Mouse (Mus musculus) C2C12 (cell line): ENCODE measurements around the gene Msh2. TPM values are rescaled to one million over a fixed set of nuclear protein-coding genes. Genes with fewer than 3 reads are reported as not detected.

Source experiments
- H3K27me3 ChIP-seq: one replicate; pipeline ENCODE4 v1.6.1; 2011; ENCODE audit not compliant: control insufficient read depth, insufficient read depth, insufficient read length
- H3K36me3 ChIP-seq: one replicate; pipeline ENCODE4 v1.6.1; 2011; ENCODE audit not compliant: control insufficient read depth, insufficient read depth
- H3K4me3 ChIP-seq: one replicate; pipeline ENCODE4 v1.5.1; 2011; ENCODE audit warnings: mild to moderate bottlenecking, control low read depth; ENCODE audit not compliant: poor library complexity, insufficient read depth, severe bottlenecking
- H3K79me2 ChIP-seq: one replicate; pipeline ENCODE4 v1.6.1; 2011; ENCODE audit not compliant: control insufficient read depth, insufficient read depth
- H3K79me3 ChIP-seq: one replicate; pipeline ENCODE4 v1.6.1; 2011; ENCODE audit warnings: low read depth, control low read depth
- H3ac ChIP-seq: one replicate; pipeline ENCODE3; 2011; ENCODE audit warnings: low read depth; ENCODE audit not compliant: control insufficient read depth, insufficient read length
- CEBPB ChIP-seq: IDR thresholded peaks from one replicate; pipeline ENCODE4 v1.6.1; 2011; ENCODE audit warnings: low read depth, mild to moderate bottlenecking, control low read depth, moderate library complexity
- CTCF ChIP-seq: IDR thresholded peaks from one replicate; pipeline ENCODE4 v1.5.1; 2011; ENCODE audit not compliant: control insufficient read depth, insufficient read depth, insufficient read length
- FOSL1 ChIP-seq: IDR thresholded peaks from one replicate; pipeline ENCODE4 v1.8.0; 2011; ENCODE audit warnings: mild to moderate bottlenecking, low read length; ENCODE audit not compliant: poor library complexity, insufficient read depth, severe bottlenecking
- MAX ChIP-seq: IDR thresholded peaks from one replicate; pipeline ENCODE4 v1.6.1; 2011; ENCODE audit warnings: mild to moderate bottlenecking, control low read depth
- MYOD1 ChIP-seq: IDR thresholded peaks from one replicate; pipeline ENCODE4 v1.6.1; 2011; ENCODE audit warnings: low read depth; ENCODE audit not compliant: control insufficient read depth, insufficient read length
- MYOG ChIP-seq: IDR thresholded peaks from one replicate; pipeline ENCODE4 v1.6.1; 2011; ENCODE audit not compliant: control insufficient read depth, insufficient read length; ENCODE audit errors: extremely low read depth
- USF1 ChIP-seq: IDR thresholded peaks from one replicate; pipeline ENCODE4 v1.6.1; 2011; ENCODE audit warnings: low read depth, mild to moderate bottlenecking, control low read depth, moderate library complexity
- polyA plus RNA-seq: library from polyadenylated mRNA; unstranded; fragments of >200 nt; fragmentation: generic; extraction: Trizol; gene quantifications from one replicate; pipeline ENCODE4 v1.2.1, GENCODE M21; 2012; ENCODE audit warnings: missing spikeins

Gene Msh2
- polyA plus RNA-seq, 1 experiment: 12.9 TPM

- no peak overlapping the region for H3ac ChIP-seq
- H3K79me2 ChIP-seq: no peaks in the 10 kb centered on the region
- TF ChIP-seq USF1: no peak
- TF ChIP-seq MAX: no peak
- no peak for TF ChIP-seq FOSL1
- no peak for TF ChIP-seq MYOD1
- no peak for TF ChIP-seq MYOG
- TF ChIP-seq CTCF: no peak
- TF ChIP-seq CEBPB: no peak
- H3K36me3 ChIP-seq: no peaks in the 10 kb centered on the region
- H3K4me3 ChIP-seq: no peak overlapping the region
- H3K27me3 ChIP-seq: no peaks in the 10 kb centered on the region
- no peaks in the 10 kb centered on the region for H3K79me3 ChIP-seq
Measured at GRCm38 (mm10) chr17:87773175-87773574, 101.0 kb downstream of the Msh2 start.

Other genes with a start within 250 kb of the Msh2 start
- gene Stpg4, start 244.6 kb upstream of the Msh2 start, polyA plus RNA-seq: not detected
- 321 TPM for gene Calm2, start 225.4 kb upstream of the Msh2 start, polyA plus RNA-seq
- gene Epcam, start 36.4 kb upstream of the Msh2 start, polyA plus RNA-seq: 0.01 TPM
- gene Kcnk12, start 125.7 kb downstream of the Msh2 start, polyA plus RNA-seq: 0.30 TPM
- gene Rpl36-ps4, start 248.6 kb downstream of the Msh2 start, polyA plus RNA-seq: not detected